ENCODE assay signal across 22 mouse cellular contexts in genomic region chr4:103321461-103321860, GRCm38 (mm10). TPM values are rescaled to one million over a fixed set of nuclear protein-coding genes. Genes with fewer than 3 reads are reported as not detected.
"Had no signal": no experiment of that assay in that cellular context is flagged by ENCODE, and none has a peak within 500 bp of the region (broad histone marks: within the 10 kb centered on the region; RNA-seq: fewer than 3 reads in every experiment).

No protein-coding gene starts in this region.

- H3K4me2 ChIP-seq: kidney, embryonic 15.5 days; limb, embryonic 12.5 days; liver, embryonic 15.5 days; midbrain, embryonic 15.5 days; neural tube, embryonic 12.5 days had no signal

- DNase-seq: kidney, adult 2 months; kidney, postnatal 14 days; liver; lung, adult 2 months; lung, postnatal 14 days; right cerebral cortex, postnatal 14 days; thymus, postnatal 4 days had no signal

- ATAC-seq: intestine, embryonic 16.5 days; midbrain, embryonic 15.5 days had no signal

- H3K9ac ChIP-seq: kidney, embryonic 15.5 days; limb, embryonic 12.5 days; liver, embryonic 15.5 days; midbrain, embryonic 15.5 days; neural tube, embryonic 12.5 days had no signal

- H3K36me3 ChIP-seq: limb, embryonic 12.5 days; midbrain, embryonic 10.5 days; midbrain, embryonic 15.5 days; neural tube, embryonic 12.5 days had no signal

- H3K4me1 ChIP-seq: kidney, embryonic 15.5 days; limb, embryonic 12.5 days; liver, embryonic 15.5 days; midbrain, embryonic 15.5 days; neural tube, embryonic 12.5 days had no signal

- H3K27me3 ChIP-seq: kidney, embryonic 15.5 days; limb, embryonic 12.5 days; liver, embryonic 15.5 days; midbrain, embryonic 15.5 days; neural tube, embryonic 12.5 days had no signal

- H3K27ac ChIP-seq: kidney, embryonic 15.5 days; limb, embryonic 12.5 days; liver, embryonic 15.5 days; midbrain, embryonic 10.5 days; midbrain, embryonic 15.5 days; neural tube, embryonic 12.5 days; stomach, postnatal 0 days had no signal

- H3K9me3 ChIP-seq: kidney, embryonic 15.5 days; limb, embryonic 12.5 days; liver, embryonic 15.5 days; midbrain, embryonic 10.5 days; midbrain, embryonic 15.5 days; neural tube, embryonic 12.5 days had no signal

- H3K4me3 ChIP-seq: kidney, embryonic 15.5 days; limb, embryonic 12.5 days; liver, embryonic 15.5 days; midbrain, embryonic 10.5 days; midbrain, embryonic 15.5 days; neural tube, embryonic 12.5 days had no signal

RNA-seq across cellular contexts. Expression of gene 4921539E11Rik, which starts 30.8 kb away (rescaled TPM):
- total RNA-seq: layer of hippocampus, adult 8-10 months; layer of hippocampus, postnatal 14 days; left cerebral cortex, adult 18-20 months; left cerebral cortex, postnatal 25 days; monocyte, adult 5-6 weeks had no signal
- polyA plus RNA-seq: intestine, embryonic 16.5 days; kidney, adult 2 months; kidney, embryonic 15.5 days; large intestine, adult 2 months; limb, embryonic 12.5 days; liver, embryonic 15.5 days; lung, adult 2 months; midbrain, embryonic 10.5 days; midbrain, embryonic 15.5 days; neural tube, embryonic 12.5 days; small intestine, adult 2 months; stomach, postnatal 0 days had no signal
